Mouse (Mus musculus) lung, adult 2 months (tissue): ENCODE data around the gene Slc25a21. TPM values are rescaled to one million over a fixed set of nuclear protein-coding genes. Genes with fewer than 3 reads are reported as not detected.

Source experiments
- DNase-seq: peaks from one replicate; pipeline ENCODE4 v3.0.0; 2022
- H3K4me1 ChIP-seq: fragments of 200-500 bp; 2 replicates; pipeline ENCODE4 v1.6.1; 2011; ENCODE audit warnings: low read length; ENCODE audit not compliant: control insufficient read depth, insufficient read depth
- H3K4me3 ChIP-seq: fragments of 200-500 bp; replicated peaks from 2 replicates; pipeline ENCODE3; 2011; ENCODE audit warnings: low read depth, mild to moderate bottlenecking, control low read depth, low read length; ENCODE audit errors: extremely low read depth
- CTCF ChIP-seq: fragments of 200-500 bp; IDR thresholded peaks from 2 replicates; pipeline ENCODE4 v1.5.1; 2011; ENCODE audit warnings: mild to moderate bottlenecking, low read length, control low read depth; ENCODE audit not compliant: insufficient read depth
- POLR2A ChIP-seq: fragments of 200-500 bp; IDR thresholded peaks from 2 replicates; pipeline ENCODE4 v1.6.1; 2011; ENCODE audit warnings: low read depth, mild to moderate bottlenecking, control low read depth, low read length, borderline replicate concordance; ENCODE audit errors: extremely low read depth
- WGBS: fragments of 180-500 bp; shearing (Covaris S2); methylation state at CpG from one replicate; pipeline ENCODE4 v1.1.7; 2018; 5-methylcytosine and 5-hydroxymethylcytosine counted together
- polyA plus RNA-seq: library from polyadenylated mRNA; depleted of rRNA; stranded (reverse); fragments of >200 nt; gene quantifications from 2 replicates; pipeline ENCODE4 v1.2.3, GENCODE M21; 2012

Slc25a21 gene
- polyA plus RNA-seq, 1 experiment = 0.04 TPM

- TF ChIP-seq CTCF = no peak
- TF ChIP-seq POLR2A = no peak
- 70% methylated on average over 18 of the region's 18 CpGs for WGBS
- no peak for DNase-seq
- no peaks in the 10 kb centered on the region for H3K4me1 ChIP-seq
- no peak overlapping the region for H3K4me3 ChIP-seq
These were observed 215.1 kb downstream of the Slc25a21 start for GRCm38 (mm10) chr12:56982066-56982626.

DNA sequence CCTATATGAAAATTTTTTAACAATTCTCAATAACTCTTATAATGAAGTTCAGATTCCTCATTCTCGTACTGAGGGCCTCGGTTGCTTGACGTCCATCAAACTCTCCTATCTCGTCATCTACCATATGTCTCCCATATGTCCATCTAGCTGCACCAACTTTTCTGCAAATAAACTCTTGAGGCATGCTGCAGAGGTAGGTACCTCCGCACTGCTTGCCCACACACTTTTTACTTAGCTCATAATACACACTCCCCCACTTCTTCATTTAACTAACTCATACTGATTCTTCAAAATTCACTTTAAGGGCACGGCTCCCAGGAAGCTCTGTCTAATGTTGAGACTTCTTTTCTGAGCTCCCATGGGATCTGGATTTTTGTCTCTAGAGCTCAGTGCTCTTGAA is 222.0 kb downstream of the Slc25a21 start:
- no peak for DNase-seq
- Histone ChIP-seq H3K4me3 (no peak overlapping the region), H3K4me1 (no peaks in the 10 kb centered on the region)
- 79% methylated on average over 6 of the region's 6 CpGs for WGBS
- TF ChIP-seq POLR2A (no peak), CTCF (no peak)

- WGBS = 38% methylated on average over 4 of the region's 4 CpGs
- no peak for TF ChIP-seq POLR2A
- TF ChIP-seq CTCF = no peak
- no peak for DNase-seq
- no peaks in the 10 kb centered on the region for H3K4me1 ChIP-seq
- H3K4me3 ChIP-seq = no peak overlapping the region
These were observed 234.0 kb downstream of the Slc25a21 start for GRCm38 (mm10) chr12:56963236-56963635.

DNA sequence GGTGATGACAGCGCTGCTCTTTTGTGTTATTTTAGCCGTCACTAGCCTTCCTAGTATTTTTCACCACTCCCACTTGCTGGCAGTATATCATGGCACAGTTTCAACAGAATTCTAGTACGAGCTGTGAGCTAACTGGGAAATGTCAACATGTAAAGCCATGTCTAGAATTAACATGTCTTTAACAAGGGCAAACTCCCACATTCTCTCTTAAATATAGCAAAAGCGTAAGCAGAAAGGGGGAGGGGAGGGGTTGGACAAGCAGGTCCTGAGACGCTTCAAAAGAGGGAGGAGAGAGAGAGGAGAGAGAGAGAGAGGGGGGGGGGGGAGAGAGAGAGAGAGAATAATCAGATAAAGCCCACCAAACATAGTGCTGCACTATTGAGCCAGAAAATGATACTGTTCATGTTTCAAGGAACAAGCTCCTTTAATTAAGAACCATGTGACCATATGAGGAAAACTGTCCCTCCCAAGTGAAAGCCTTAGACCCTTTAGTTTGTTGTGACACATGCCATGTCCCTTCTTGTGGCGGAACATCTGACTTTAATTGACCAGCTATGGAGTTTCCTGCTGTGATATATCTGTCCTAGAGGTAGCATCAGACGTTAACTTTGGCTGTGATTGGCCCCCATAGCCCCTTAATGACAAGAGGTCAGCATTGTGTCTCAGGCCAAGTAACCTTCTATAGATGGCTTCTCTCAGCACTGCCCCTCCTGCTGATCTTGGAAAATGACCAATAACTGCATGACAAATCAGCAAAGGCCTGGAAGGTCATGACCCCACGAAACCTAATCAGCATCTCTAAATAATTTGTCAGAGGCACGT is 237.8 kb downstream of the Slc25a21 start:
- no peak for TF ChIP-seq POLR2A
- no peak for TF ChIP-seq CTCF
- 31% methylated on average over 9 of the region's 9 CpGs for WGBS
- DNase-seq = no peak
- H3K4me1 ChIP-seq = no peaks in the 10 kb centered on the region
- H3K4me3 ChIP-seq = no peak overlapping the region

- Histone ChIP-seq H3K4me1 (no peaks in the 10 kb centered on the region), H3K4me3 (no peak overlapping the region)
- TF ChIP-seq POLR2A (no peak), CTCF (no peak)
- WGBS = 39% methylated on average over 11 of the region's 11 CpGs
- no peak for DNase-seq
These were observed 239.0 kb downstream of the Slc25a21 start for GRCm38 (mm10) chr12:56958244-56958643.

DNA sequence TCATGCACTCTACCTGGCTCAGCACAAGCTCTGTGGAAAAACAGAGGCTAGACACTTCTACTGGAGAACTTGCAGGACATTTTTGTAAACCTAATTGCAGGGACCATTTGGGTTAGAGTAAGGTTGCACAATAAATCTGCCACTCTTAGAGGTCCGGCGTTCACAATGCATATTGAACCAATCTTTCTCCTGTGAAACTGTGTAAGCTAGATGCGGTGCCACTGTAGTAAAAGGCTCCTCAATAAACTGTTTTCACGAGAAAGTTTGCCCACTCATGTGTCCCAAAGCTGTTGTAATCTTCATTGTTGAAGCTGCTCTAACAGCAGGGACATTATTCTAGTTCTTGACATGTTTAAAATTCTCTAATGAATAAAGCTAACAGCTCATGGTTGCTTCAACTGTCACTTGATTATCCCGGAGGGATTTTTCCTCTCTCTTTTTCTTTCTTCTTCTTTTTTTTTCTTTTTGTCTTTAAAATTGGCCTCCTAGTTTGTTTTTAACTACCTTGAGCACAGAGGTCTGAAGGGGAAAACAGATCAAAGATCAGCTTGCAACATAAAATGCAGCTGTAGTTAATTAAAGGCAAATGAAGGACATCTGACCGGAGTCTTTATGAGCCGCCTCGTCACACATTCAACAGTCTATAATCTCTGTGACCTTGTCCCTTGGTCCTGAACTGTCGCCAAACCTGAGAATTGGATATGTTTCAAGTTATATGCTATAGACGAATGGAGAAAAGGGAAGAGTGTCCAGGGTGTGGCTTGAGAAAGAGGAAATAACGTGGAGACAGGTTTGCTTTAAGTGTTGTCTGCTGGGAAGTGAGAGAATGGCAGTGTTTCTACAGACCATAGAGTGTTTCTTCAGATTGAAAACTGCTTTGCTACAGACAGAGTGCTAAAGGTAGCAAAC is 245.3 kb downstream of the Slc25a21 start:
- Histone ChIP-seq H3K4me1 (no peaks in the 10 kb centered on the region), H3K4me3 (no peak overlapping the region)
- TF ChIP-seq POLR2A (no peak), CTCF (no peak)
- WGBS = 51% methylated on average over 11 of the region's 11 CpGs
- DNase-seq = no peak

DNA sequence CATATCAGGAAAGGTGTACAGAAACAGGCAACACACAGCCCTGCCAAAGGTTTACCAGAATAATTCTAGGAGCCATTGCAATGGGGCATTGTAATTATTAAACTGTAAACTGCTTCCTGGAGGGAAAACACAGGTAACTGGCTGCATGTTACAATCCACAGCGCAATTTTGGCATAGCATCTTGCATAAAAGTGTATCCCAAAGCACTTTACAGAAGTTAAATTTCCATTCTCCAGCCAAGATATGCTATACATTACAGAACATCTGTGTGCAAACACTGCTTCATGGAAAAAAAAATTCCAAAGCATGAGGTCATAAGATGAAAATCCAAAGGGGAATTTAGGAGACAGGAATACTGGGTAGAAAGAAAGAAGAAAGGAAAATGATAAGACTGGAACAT is 253.0 kb downstream of the Slc25a21 start:
- Histone ChIP-seq H3K4me3 (no peak overlapping the region), H3K4me1 (no peaks in the 10 kb centered on the region)
- WGBS = 71% methylated on average over 1 of the region's 1 CpGs
- no peak for TF ChIP-seq CTCF
- TF ChIP-seq POLR2A = no peak
- no peak for DNase-seq

DNA sequence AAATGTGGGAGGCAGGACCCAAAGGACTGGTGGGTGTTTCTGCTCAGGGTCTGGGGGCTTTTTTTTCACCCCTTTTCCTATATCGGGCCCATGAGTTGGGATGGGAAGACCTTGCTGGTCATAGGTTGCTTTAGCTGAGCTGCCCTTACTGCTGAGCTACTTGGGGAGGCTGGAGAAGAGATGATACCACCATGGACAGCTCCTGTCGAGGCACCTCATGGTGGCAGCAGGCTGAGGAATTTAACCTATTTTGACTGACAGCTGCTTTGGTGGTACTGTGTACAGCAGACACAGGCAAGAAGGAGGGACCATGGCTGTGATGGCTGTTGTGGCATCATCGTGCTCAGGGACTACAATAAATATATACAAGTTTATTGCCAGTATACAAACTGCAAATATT is 256.4 kb downstream of the Slc25a21 start:
- H3K4me1 ChIP-seq = no peaks in the 10 kb centered on the region
- WGBS = 44% methylated on average over 3 of the region's 3 CpGs
- no peak for TF ChIP-seq CTCF
- no peak for TF ChIP-seq POLR2A
- H3K4me3 ChIP-seq = no peak overlapping the region
- no peak for DNase-seq

- no peak for TF ChIP-seq POLR2A
- no peak for TF ChIP-seq CTCF
- 57% methylated on average over 6 of the region's 6 CpGs for WGBS
- no peak for DNase-seq
- Histone ChIP-seq H3K4me1 (no peaks in the 10 kb centered on the region), H3K4me3 (no peak overlapping the region)
These were observed 279.1 kb downstream of the Slc25a21 start for GRCm38 (mm10) chr12:56918145-56918544.
